ENCODE assay signal across 8 mouse cellular contexts in genomic region chr5:24444746-24445427, GRCm38 (mm10). TPM values are rescaled to one million over a fixed set of nuclear protein-coding genes. Genes with fewer than 3 reads are reported as not detected.
A peak's percentile ranks its signal among the peaks of the same experiment; 100 is the strongest.
DNase-seq lines count a peak whose midpoint lies in the region; ATAC-seq and TF ChIP-seq lines count a peak whose summit lies in the region.

Gene Fastk, minus strand, starts transcription at chr5:24445287.

- H3K27ac ChIP-seq in forebrain, embryonic 13.5 days: peak within 1 kb of the TSS; percentile 82
- H3K27ac ChIP-seq in heart, postnatal 0 days (ENCODE audit: low read depth): peak within 1 kb of the TSS; percentile 99
- H3K27ac ChIP-seq in liver, embryonic 15.5 days (replicated peaks): peak within 1 kb of the TSS; percentile 89
- peak within 1 kb of the TSS; percentile 76 for H3K27ac ChIP-seq in neural tube, embryonic 11.5 days (ENCODE audit: low read depth, low read length)
- peak within 1 kb of the TSS; percentile 90 for H3K27ac ChIP-seq in stomach, embryonic 16.5 days (ENCODE audit: low read length)

- TF ChIP-seq EP300 in heart, postnatal 0 days (IDR thresholded peaks at IDR 0.05; ENCODE audit: low read depth): 0 out of 2 replicates have a peak, but pooled peaks have one; percentile 42

- H3K4me1 ChIP-seq in E14TG2a.4 (replicated peaks; ENCODE audit: low read depth, low read length): peaks cover 73% of the 10 kb centered on the region
- H3K4me1 ChIP-seq in forebrain, embryonic 13.5 days: peaks cover 36% of the 10 kb centered on the region
- peaks cover 14% of the 10 kb centered on the region for H3K4me1 ChIP-seq in heart, postnatal 0 days (ENCODE audit: control insufficient read depth, insufficient read depth)
- H3K4me1 ChIP-seq in liver, embryonic 15.5 days (replicated peaks): peaks cover 49% of the 10 kb centered on the region
- H3K4me1 ChIP-seq in neural tube, embryonic 11.5 days (ENCODE audit: control insufficient read depth, insufficient read depth, low read length): peaks cover 17% of the 10 kb centered on the region
- peaks cover 22% of the 10 kb centered on the region for H3K4me1 ChIP-seq in stomach, embryonic 16.5 days (ENCODE audit: control insufficient read depth, insufficient read depth, low read length)

- no peaks in the 10 kb centered on the region for H3K9me3 ChIP-seq in E14TG2a.4 (ENCODE audit: low read length)
- no peaks in the 10 kb centered on the region for H3K9me3 ChIP-seq in forebrain, embryonic 13.5 days (replicated peaks)
- H3K9me3 ChIP-seq in heart, postnatal 0 days (replicated peaks; ENCODE audit: control insufficient read depth, low read length): no peaks in the 10 kb centered on the region
- H3K9me3 ChIP-seq in liver, embryonic 15.5 days (replicated peaks): no peaks in the 10 kb centered on the region
- H3K9me3 ChIP-seq in neural tube, embryonic 11.5 days (ENCODE audit: control insufficient read depth, low read length): no peaks in the 10 kb centered on the region
- H3K9me3 ChIP-seq in stomach, embryonic 16.5 days (replicated peaks; ENCODE audit: control insufficient read depth, low read length): no peaks in the 10 kb centered on the region

- TF ChIP-seq CTCF in E14TG2a.4 (conservative IDR thresholded peaks at IDR 0.05; ENCODE audit: low read length): no peak
- TF ChIP-seq CTCF in heart, postnatal 0 days (IDR thresholded peaks at IDR 0.05; ENCODE audit: low read depth): no peak

- peak; percentile 93 for DNase-seq in heart, postnatal 0 days (ENCODE audit: low spot score)
- DNase-seq in kidney, postnatal 4 days: peak; percentile 97 to 98
- peak; percentile 95 for DNase-seq in neural tube, embryonic 11.5 days (ENCODE audit: low spot score)

- under 1% methylated on average over 55 of the region's 60 CpGs for WGBS in forebrain, embryonic 13.5 days
- WGBS in heart, postnatal 0 days: under 1% methylated on average over 56 of the region's 60 CpGs
- under 1% methylated on average over 60 of the region's 60 CpGs for WGBS in liver, embryonic 15.5 days (ENCODE audit: insufficient replicate concordance)
- 1% methylated on average over 59 of the region's 60 CpGs for WGBS in neural tube, embryonic 11.5 days
- WGBS in stomach, embryonic 16.5 days: under 1% methylated on average over 60 of the region's 60 CpGs

- ATAC-seq in cerebellum, adult (ENCODE audit: insufficient number of reproducible peaks, low FRiP score, low TSS enrichment): peak; percentile 62
- peak; percentile 87 for ATAC-seq in forebrain, embryonic 13.5 days
- peak; percentile 87 for ATAC-seq in heart, postnatal 0 days (ENCODE audit: insufficient read depth, low read depth)
- peak; percentile 81 for ATAC-seq in liver, embryonic 15.5 days (ENCODE audit: insufficient read depth)
- ATAC-seq in neural tube, embryonic 11.5 days (ENCODE audit: insufficient read depth, low FRiP score, low TSS enrichment): peak; percentile 81
- ATAC-seq in stomach, embryonic 16.5 days (ENCODE audit: insufficient read depth, low FRiP score): peak; percentile 87

- H3K4me2 ChIP-seq in forebrain, embryonic 13.5 days: peak within 1 kb of the TSS; percentile 97
- peak within 1 kb of the TSS; percentile 73 for H3K4me2 ChIP-seq in heart, postnatal 0 days (ENCODE audit: low read depth, low read length)
- H3K4me2 ChIP-seq in liver, embryonic 15.5 days: peak within 1 kb of the TSS; percentile 97
- H3K4me2 ChIP-seq in neural tube, embryonic 11.5 days (ENCODE audit: low read depth): peak within 1 kb of the TSS; percentile 90
- peak within 1 kb of the TSS; percentile 72 for H3K4me2 ChIP-seq in stomach, embryonic 16.5 days (ENCODE audit: low read depth, low read length)

- peaks cover 11% of the 10 kb centered on the region for H3K27me3 ChIP-seq in E14TG2a.4 (ENCODE audit: insufficient read depth, low read length)
- peaks cover 7% of the 10 kb centered on the region for H3K27me3 ChIP-seq in forebrain, embryonic 13.5 days
- H3K27me3 ChIP-seq in heart, postnatal 0 days (ENCODE audit: control insufficient read depth, insufficient read depth, low read length): no peaks in the 10 kb centered on the region
- H3K27me3 ChIP-seq in liver, embryonic 15.5 days: no peaks in the 10 kb centered on the region
- no peaks in the 10 kb centered on the region for H3K27me3 ChIP-seq in neural tube, embryonic 11.5 days (ENCODE audit: control insufficient read depth, insufficient read depth, low read length)
- no peaks in the 10 kb centered on the region for H3K27me3 ChIP-seq in stomach, embryonic 16.5 days (ENCODE audit: control insufficient read depth, insufficient read depth, low read length)

- H3K4me3 ChIP-seq in E14TG2a.4 (replicated peaks; ENCODE audit: low read length): peak within 1 kb of the TSS; percentile 98
- H3K4me3 ChIP-seq in forebrain, embryonic 13.5 days: peak within 1 kb of the TSS; percentile 94
- H3K4me3 ChIP-seq in heart, postnatal 0 days (ENCODE audit: low read depth, low read length): peak within 1 kb of the TSS; percentile 86
- H3K4me3 ChIP-seq in liver, embryonic 15.5 days (replicated peaks): peak within 1 kb of the TSS; percentile 97
- H3K4me3 ChIP-seq in neural tube, embryonic 11.5 days (ENCODE audit: low read depth, low read length): peak within 1 kb of the TSS; percentile 96
- H3K4me3 ChIP-seq in stomach, embryonic 16.5 days (replicated peaks; ENCODE audit: low read length): peak within 1 kb of the TSS; percentile 94

- peak within 1 kb of the TSS; percentile 92 for H3K9ac ChIP-seq in forebrain, embryonic 13.5 days
- peak within 1 kb of the TSS; percentile 95 for H3K9ac ChIP-seq in heart, postnatal 0 days (replicated peaks; ENCODE audit: low read depth, low read length)
- peak within 1 kb of the TSS; percentile 93 for H3K9ac ChIP-seq in liver, embryonic 15.5 days
- peak within 1 kb of the TSS; percentile 95 for H3K9ac ChIP-seq in neural tube, embryonic 11.5 days (ENCODE audit: low read length)
- H3K9ac ChIP-seq in stomach, embryonic 16.5 days (ENCODE audit: low read length): peak within 1 kb of the TSS; percentile 94

- peaks cover 42% of the 10 kb centered on the region for H3K36me3 ChIP-seq in E14TG2a.4 (ENCODE audit: insufficient read depth, low read length)
- H3K36me3 ChIP-seq in forebrain, embryonic 13.5 days (ENCODE audit: poor library complexity, severe bottlenecking): peaks cover 40% of the 10 kb centered on the region
- H3K36me3 ChIP-seq in heart, postnatal 0 days (replicated peaks; ENCODE audit: control insufficient read depth, insufficient read depth, low read length): peaks cover 28% of the 10 kb centered on the region
- peaks cover 39% of the 10 kb centered on the region for H3K36me3 ChIP-seq in liver, embryonic 15.5 days (replicated peaks)
- H3K36me3 ChIP-seq in neural tube, embryonic 11.5 days (ENCODE audit: control insufficient read depth, insufficient read depth, low read length): peaks cover 9% of the 10 kb centered on the region; the same call in 1 of the 2 replicates
- H3K36me3 ChIP-seq in stomach, embryonic 16.5 days (ENCODE audit: control insufficient read depth, insufficient read depth, low read length): peaks cover 15% of the 10 kb centered on the region; the same call in 1 of the 2 replicates

RNA-seq across cellular contexts. Expression of gene Fastk, which starts in this region (rescaled TPM):
- polyA plus RNA-seq in forebrain, embryonic 13.5 days (2015; fragmentation: Nextera tagmentation; extraction: Ambion mirVana): 85.3 and 86.9 TPM in 2 replicates
- 368 and 470 TPM in 2 replicates for total RNA-seq in heart, postnatal 0 days (2014; rRNA removed; ENCODE audit: low replicate concordance)
- 219 and 223 TPM in 2 replicates for polyA plus RNA-seq in heart, postnatal 0 days (2015; fragmentation: Nextera tagmentation; extraction: Ambion mirVana)
- polyA plus RNA-seq in liver, embryonic 15.5 days (2015; fragmentation: Nextera tagmentation; extraction: Ambion mirVana): 49.3 and 55.5 TPM in 2 replicates
- polyA plus RNA-seq in neural tube, embryonic 11.5 days (2014; fragmentation: Nextera tagmentation; extraction: Ambion mirVana): 89.7 and 93.7 TPM in 2 replicates
- polyA plus RNA-seq in stomach, embryonic 16.5 days (2015; fragmentation: Nextera tagmentation; extraction: Ambion mirVana): 93.4 and 94.4 TPM in 2 replicates

Comparison
In these comparisons a context has a peak if more than half of its experiments do, and no peak if none do; other contexts are left out.
1. Peak in every context shown above with its lines: DNase-seq, ATAC-seq, H3K4me3 ChIP-seq and H3K27ac ChIP-seq.